Mouse (Mus musculus) testis, adult 2 months (tissue): ENCODE data around the gene Ebpl.

Experiments used
- CTCF ChIP-seq: fragments of 200-500 bp; IDR thresholded peaks from 2 replicates; pipeline ENCODE4 v1.5.1; 2012; ENCODE audit warnings: low read depth, mild to moderate bottlenecking, inconsistent platforms, low read length, moderate library complexity; ENCODE audit not compliant: control insufficient read depth, insufficient read depth, insufficient replicate concordance
- POLR2A ChIP-seq: fragments of 200-500 bp; IDR thresholded peaks from 2 replicates; pipeline ENCODE4 v1.6.1; 2012; ENCODE audit warnings: low read depth, mild to moderate bottlenecking, inconsistent platforms, low read length, moderate library complexity; ENCODE audit not compliant: control insufficient read depth

DNA sequence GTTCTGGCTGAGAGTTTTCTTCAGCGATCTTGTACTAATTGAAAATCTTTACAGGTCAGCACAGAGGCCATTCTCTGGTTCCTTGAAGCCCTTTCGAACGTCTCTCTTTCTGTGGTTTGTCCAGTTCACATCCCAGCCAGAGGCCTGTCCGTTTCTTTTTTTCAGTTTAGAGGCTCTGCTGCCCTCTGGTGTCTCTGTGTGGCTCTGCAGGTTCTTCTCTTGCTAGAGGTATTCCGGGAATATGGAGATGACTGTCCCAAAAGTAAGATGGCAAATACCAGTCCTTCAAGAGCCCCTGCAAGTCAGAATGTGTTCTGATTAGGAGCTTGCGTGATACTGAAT, 65.5 kb downstream of the Ebpl start:
- no peak for TF ChIP-seq CTCF
- no peak for TF ChIP-seq POLR2A
